Mouse (Mus musculus) intestine, embryonic 14.5 days (tissue): ENCODE data around the gene Ccn2. TPM values are rescaled to one million over a fixed set of nuclear protein-coding genes. Genes with fewer than 3 reads are reported as not detected.
A peak's percentile ranks its signal among the peaks of the same experiment; 100 is the strongest.

ENCODE experiments used
- ATAC-seq: fragments of 200-750 bp; cut with Nextera tagmentation; replicated peaks from 2 replicates; pipeline ENCODE4 v1.8.0; 2017; ENCODE audit warnings: low read depth, moderate number of reproducible peaks, moderate TSS enrichment, moderate library complexity; ENCODE audit not compliant: low FRiP score, low TSS enrichment
- DNase-seq: peaks from one replicate; pipeline ENCODE4 v3.0.0-alpha.2; 2018; ENCODE audit warnings: low spot score
- H3K27ac ChIP-seq: fragments of 300-500 bp; sonication (generic); 2 replicates; pipeline ENCODE4 v1.5.1; 2014; ENCODE audit warnings: low read depth, mild to moderate bottlenecking, control low read depth
- H3K27me3 ChIP-seq: fragments of 300-500 bp; sonication (generic); replicated peaks from 2 replicates; pipeline ENCODE4 v1.6.1; 2014; ENCODE audit warnings: low read length, control low read depth; ENCODE audit not compliant: control insufficient read depth, insufficient read depth
- H3K36me3 ChIP-seq: fragments of 300-500 bp; sonication (generic); 2 replicates; pipeline ENCODE4 v1.6.1; 2014; ENCODE audit warnings: low read length, control low read depth; ENCODE audit not compliant: control insufficient read depth, insufficient read depth
- H3K4me1 ChIP-seq: fragments of 300-500 bp; sonication (generic); replicated peaks from 2 replicates; pipeline ENCODE4 v1.6.1; 2014; ENCODE audit warnings: low read length, control low read depth, mixed read lengths; ENCODE audit not compliant: control insufficient read depth, insufficient read depth
- H3K4me2 ChIP-seq: fragments of 300-500 bp; sonication (generic); 2 replicates; pipeline ENCODE4 v1.6.1; 2014; ENCODE audit warnings: low read length
- H3K4me3 ChIP-seq: fragments of 300-500 bp; sonication (generic); 2 replicates; pipeline ENCODE4 v1.5.1; 2014; ENCODE audit warnings: low read depth, low read length, control low read depth, mixed read lengths
- H3K9ac ChIP-seq: fragments of 300-500 bp; sonication (generic); 2 replicates; pipeline ENCODE4 v1.6.1; 2014; ENCODE audit warnings: mild to moderate bottlenecking, low read length
- H3K9me3 ChIP-seq: fragments of 300-500 bp; sonication (generic); 2 replicates; pipeline ENCODE4 v1.6.1; 2016; ENCODE audit warnings: low read length, control low read depth; ENCODE audit not compliant: control insufficient read depth
- WGBS: fragments of 180-500 bp; shearing (Covaris S2); extraction: QIAGEN DNeasy Blood & Tissue Kit; methylation state at CpG from one replicate; pipeline ENCODE4 v1.1.7; 2014; 5-methylcytosine and 5-hydroxymethylcytosine counted together
- polyA plus RNA-seq: library from polyadenylated mRNA; unstranded; fragments of >200 nt; fragmentation: Nextera tagmentation; extraction: Ambion mirVana; gene quantifications from 2 replicates; pipeline ENCODE4 v1.2.1, GENCODE M21; 2014

Gene Ccn2
- polyA plus RNA-seq, 1 experiment from 2014 or later, result 11.5 TPM

GRCm38 (mm10) chr10:24588824-24589223 is 6.4 kb upstream of the Ccn2 start:
- no peaks in the 10 kb centered on the region for H3K27me3 ChIP-seq
- H3K36me3 ChIP-seq, result no peaks in the 10 kb centered on the region
- H3K4me1 ChIP-seq, result peaks cover 8% of the 10 kb centered on the region
- no peak overlapping the region for H3K27ac ChIP-seq
- no peaks in the 10 kb centered on the region for H3K9me3 ChIP-seq
- no peak overlapping the region for H3K9ac ChIP-seq
- no peak for ATAC-seq
- DNase-seq, result no peak
- H3K4me3 ChIP-seq, result no peak overlapping the region
- H3K4me2 ChIP-seq, result no peak overlapping the region
- 84% methylated on average over 4 of the region's 4 CpGs for WGBS

- WGBS, result 93% methylated on average over 9 of the region's 9 CpGs
- no peak overlapping the region for H3K4me3 ChIP-seq
- H3K27ac ChIP-seq, result no peak overlapping the region
- no peak overlapping the region for H3K9ac ChIP-seq
- no peaks in the 10 kb centered on the region for H3K27me3 ChIP-seq
- no peaks in the 10 kb centered on the region for H3K36me3 ChIP-seq
- DNase-seq (no peak), ATAC-seq (no peak)
- H3K4me2 ChIP-seq, result no peak overlapping the region
- peaks cover 11% of the 10 kb centered on the region for H3K4me1 ChIP-seq
- no peaks in the 10 kb centered on the region for H3K9me3 ChIP-seq
Measured at GRCm38 (mm10) chr10:24589238-24589637, 6.0 kb upstream of the Ccn2 start.

- Histone ChIP-seq H3K9me3 (no peaks in the 10 kb centered on the region), H3K36me3 (no peaks in the 10 kb centered on the region), H3K27ac (no peak overlapping the region), H3K27me3 (no peaks in the 10 kb centered on the region), H3K4me1 (peaks cover 19% of the 10 kb centered on the region), H3K4me3 (no peak overlapping the region), H3K9ac (no peak overlapping the region), H3K4me2 (no peak overlapping the region)
- no peak for ATAC-seq
- WGBS, result 80% methylated on average over 4 of the region's 4 CpGs
- DNase-seq, result no peak
Measured at GRCm38 (mm10) chr10:24590546-24590945, 4.7 kb upstream of the Ccn2 start.

DNA sequence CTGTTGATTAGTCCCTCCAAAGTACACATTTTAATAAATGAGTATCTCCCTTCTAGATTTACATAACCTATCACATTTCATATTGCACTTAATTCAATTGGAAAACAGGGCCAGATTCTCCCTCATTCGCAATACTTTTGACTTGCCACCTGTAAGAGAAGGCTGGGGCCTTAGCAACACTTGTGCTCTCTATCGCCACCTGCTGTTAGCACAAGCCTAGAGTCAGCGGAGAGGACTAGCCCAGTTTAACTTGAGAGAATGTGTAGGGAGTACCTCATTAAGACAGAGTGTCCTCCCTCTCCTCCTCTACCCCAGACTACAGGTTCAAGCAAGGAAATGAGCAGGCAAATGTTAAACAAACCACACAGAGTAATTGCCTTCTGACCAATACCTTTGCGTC is 4.1 kb upstream of the Ccn2 start:
- peak; percentile 86 for DNase-seq
- Histone ChIP-seq H3K27me3 (no peaks in the 10 kb centered on the region), H3K4me3 (no peak overlapping the region), H3K4me1 (peaks cover 22% of the 10 kb centered on the region), H3K27ac (no peak overlapping the region), H3K9ac (no peak overlapping the region), H3K36me3 (no peaks in the 10 kb centered on the region), H3K9me3 (no peaks in the 10 kb centered on the region), H3K4me2 (no peak overlapping the region)
- no peak for ATAC-seq
- WGBS, result 33% methylated on average over 4 of the region's 4 CpGs

DNA sequence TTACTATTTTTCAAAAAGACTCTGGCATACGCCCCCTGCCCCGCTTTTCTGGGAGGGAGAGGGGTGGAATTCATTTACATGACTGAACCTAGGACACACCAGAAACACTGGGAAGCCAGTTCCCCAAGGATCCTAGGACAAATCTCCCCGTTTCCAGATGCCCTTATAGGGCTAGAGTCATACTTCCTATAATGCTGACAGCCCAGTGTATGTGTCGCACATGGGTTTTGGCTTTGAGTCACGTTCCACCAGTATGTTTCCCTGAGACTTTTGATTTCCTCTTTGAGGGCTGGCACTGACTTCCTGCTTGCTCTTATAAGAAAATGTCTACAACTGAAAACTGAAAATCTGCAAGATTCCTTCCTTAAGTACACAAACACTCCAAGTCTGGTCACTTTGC is 3.5 kb upstream of the Ccn2 start:
- ATAC-seq (no peak), DNase-seq (no peak)
- Histone ChIP-seq H3K27ac (no peak overlapping the region), H3K4me1 (peaks cover 28% of the 10 kb centered on the region), H3K9me3 (no peaks in the 10 kb centered on the region), H3K36me3 (no peaks in the 10 kb centered on the region), H3K4me2 (no peak overlapping the region), H3K27me3 (no peaks in the 10 kb centered on the region), H3K9ac (no peak overlapping the region), H3K4me3 (no peak overlapping the region)
- 70% methylated on average over 5 of the region's 5 CpGs for WGBS

DNA sequence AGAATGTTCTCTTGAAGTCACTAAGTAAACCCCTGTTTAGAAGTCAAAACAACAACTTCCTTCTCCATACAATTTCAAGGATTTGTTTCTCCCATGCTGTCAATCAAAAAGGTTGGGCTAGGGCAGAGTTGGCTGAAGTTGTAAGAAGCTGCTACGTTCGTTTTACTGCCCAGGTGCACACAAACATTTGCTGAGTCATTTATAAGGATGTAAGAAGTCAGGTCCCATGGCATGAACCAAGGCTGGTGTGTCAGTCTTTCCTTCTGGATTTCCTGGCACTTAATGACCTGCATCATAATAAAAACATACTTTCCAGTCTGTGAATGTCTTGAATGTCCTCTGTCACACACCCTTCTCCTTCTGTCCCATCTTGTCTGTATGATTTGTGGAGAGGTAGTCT is 2.9 kb upstream of the Ccn2 start:
- ATAC-seq, result no peak
- H3K36me3 ChIP-seq, result no peaks in the 10 kb centered on the region

DNA sequence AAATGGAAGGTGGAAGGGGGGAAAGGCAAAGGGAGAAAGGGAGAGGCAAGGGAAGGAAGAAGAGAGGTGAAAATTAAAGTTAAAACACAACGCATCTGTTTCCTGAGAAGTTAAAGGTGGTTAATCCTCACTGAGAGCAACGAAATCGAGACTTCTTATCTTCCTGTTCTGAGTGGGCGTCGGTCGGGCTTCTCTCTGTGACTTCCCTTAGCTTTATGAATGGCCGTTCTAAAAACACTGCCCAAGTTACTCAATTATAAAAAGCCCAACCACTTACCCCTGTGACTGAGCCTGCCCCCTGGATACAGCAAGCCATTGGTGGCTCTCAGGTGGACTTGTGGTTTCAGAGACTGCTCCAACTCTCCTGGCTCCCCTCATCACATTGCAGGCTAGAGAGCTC is 2.3 kb upstream of the Ccn2 start:
- no peaks in the 10 kb centered on the region for H3K27me3 ChIP-seq
- WGBS, result 49% methylated on average over 7 of the region's 7 CpGs
- no peaks in the 10 kb centered on the region for H3K9me3 ChIP-seq
- no peak for DNase-seq
- H3K4me1 ChIP-seq, result peaks cover 31% of the 10 kb centered on the region
- no peak overlapping the region for H3K27ac ChIP-seq
- H3K36me3 ChIP-seq, result no peaks in the 10 kb centered on the region
- ATAC-seq, result no peak
- no peak overlapping the region for H3K4me3 ChIP-seq
- no peak overlapping the region for H3K9ac ChIP-seq
- H3K4me2 ChIP-seq, result no peak overlapping the region

More for the DNA sequence above, 2.9 kb upstream of the Ccn2 start:
- no peak overlapping the region for H3K9ac ChIP-seq
- H3K4me3 ChIP-seq, result no peak overlapping the region
- DNase-seq, result no peak
- H3K9me3 ChIP-seq, result no peaks in the 10 kb centered on the region
- 81% methylated on average over 2 of the region's 2 CpGs for WGBS
- H3K27ac ChIP-seq, result no peak overlapping the region
- H3K4me1 ChIP-seq, result peaks cover 28% of the 10 kb centered on the region
- no peak overlapping the region for H3K4me2 ChIP-seq
- no peaks in the 10 kb centered on the region for H3K27me3 ChIP-seq

- Histone ChIP-seq H3K4me1 (peaks cover 31% of the 10 kb centered on the region), H3K27me3 (no peaks in the 10 kb centered on the region), H3K4me3 (no peak overlapping the region; the same call in 1 of the 2 replicates), H3K36me3 (no peaks in the 10 kb centered on the region), H3K4me2 (peak overlapping the region; percentile 61), H3K9me3 (no peaks in the 10 kb centered on the region), H3K27ac (0 out of 2 replicates have a peak overlapping the region, but pooled peaks have one; percentile 91), H3K9ac (no peak overlapping the region)
- DNase-seq (no peak), ATAC-seq (no peak)
- 77% methylated on average over 4 of the region's 4 CpGs for WGBS
Measured at GRCm38 (mm10) chr10:24593556-24593955, 1.7 kb upstream of the Ccn2 start.

GRCm38 (mm10) chr10:24596003-24596868 is 994 bp downstream of the Ccn2 start:
- peaks cover 31% of the 10 kb centered on the region for H3K4me1 ChIP-seq
- H3K9ac ChIP-seq, result peak overlapping the region; percentile 73
- ATAC-seq (peak; percentile 14), DNase-seq (peak; percentile 60)
- no peaks in the 10 kb centered on the region for H3K27me3 ChIP-seq
- 15% methylated on average over 31 of the region's 31 CpGs for WGBS
- no peaks in the 10 kb centered on the region for H3K9me3 ChIP-seq
- H3K4me3 ChIP-seq, result peak overlapping the region; percentile 69
- H3K36me3 ChIP-seq, result no peaks in the 10 kb centered on the region
- peak overlapping the region; percentile 61 for H3K4me2 ChIP-seq
- H3K27ac ChIP-seq, result peak overlapping the region; percentile 91
